Mouse (Mus musculus) lung, adult 2 months (tissue): ENCODE measurements around the gene Adipoq. TPM values are rescaled to one million over a fixed set of nuclear protein-coding genes. Genes with fewer than 3 reads are reported as not detected.

Experiments used
- DNase-seq: peaks from one replicate; pipeline ENCODE4 v3.0.0; 2022
- H3K4me1 ChIP-seq: fragments of 200-500 bp; 2 replicates; pipeline ENCODE4 v1.6.1; 2011; ENCODE audit warnings: low read length; ENCODE audit not compliant: control insufficient read depth, insufficient read depth
- H3K4me3 ChIP-seq: fragments of 200-500 bp; replicated peaks from 2 replicates; pipeline ENCODE3; 2011; ENCODE audit warnings: low read depth, mild to moderate bottlenecking, control low read depth, low read length; ENCODE audit errors: extremely low read depth
- CTCF ChIP-seq: fragments of 200-500 bp; IDR thresholded peaks from 2 replicates; pipeline ENCODE4 v1.5.1; 2011; ENCODE audit warnings: mild to moderate bottlenecking, low read length, control low read depth; ENCODE audit not compliant: insufficient read depth
- POLR2A ChIP-seq: fragments of 200-500 bp; IDR thresholded peaks from 2 replicates; pipeline ENCODE4 v1.6.1; 2011; ENCODE audit warnings: low read depth, mild to moderate bottlenecking, control low read depth, low read length, borderline replicate concordance; ENCODE audit errors: extremely low read depth
- WGBS: fragments of 180-500 bp; shearing (Covaris S2); methylation state at CpG from one replicate; pipeline ENCODE4 v1.1.7; 2018; 5-methylcytosine and 5-hydroxymethylcytosine counted together
- polyA plus RNA-seq: library from polyadenylated mRNA; depleted of rRNA; stranded (reverse); fragments of >200 nt; gene quantifications from 2 replicates; pipeline ENCODE4 v1.2.3, GENCODE M21; 2012

The Adipoq gene
- polyA plus RNA-seq, 1 experiment = 19.3 TPM

- no peak for DNase-seq
- WGBS = 70% methylated on average over 7 of the region's 7 CpGs
- no peak overlapping the region for H3K4me3 ChIP-seq
- no peak for TF ChIP-seq CTCF
- TF ChIP-seq POLR2A = no peak
- H3K4me1 ChIP-seq = peaks cover 6% of the 10 kb centered on the region
Observed at GRCm38 (mm10) chr16:23106121-23106520, 40.2 kb upstream of the Adipoq start.

DNA sequence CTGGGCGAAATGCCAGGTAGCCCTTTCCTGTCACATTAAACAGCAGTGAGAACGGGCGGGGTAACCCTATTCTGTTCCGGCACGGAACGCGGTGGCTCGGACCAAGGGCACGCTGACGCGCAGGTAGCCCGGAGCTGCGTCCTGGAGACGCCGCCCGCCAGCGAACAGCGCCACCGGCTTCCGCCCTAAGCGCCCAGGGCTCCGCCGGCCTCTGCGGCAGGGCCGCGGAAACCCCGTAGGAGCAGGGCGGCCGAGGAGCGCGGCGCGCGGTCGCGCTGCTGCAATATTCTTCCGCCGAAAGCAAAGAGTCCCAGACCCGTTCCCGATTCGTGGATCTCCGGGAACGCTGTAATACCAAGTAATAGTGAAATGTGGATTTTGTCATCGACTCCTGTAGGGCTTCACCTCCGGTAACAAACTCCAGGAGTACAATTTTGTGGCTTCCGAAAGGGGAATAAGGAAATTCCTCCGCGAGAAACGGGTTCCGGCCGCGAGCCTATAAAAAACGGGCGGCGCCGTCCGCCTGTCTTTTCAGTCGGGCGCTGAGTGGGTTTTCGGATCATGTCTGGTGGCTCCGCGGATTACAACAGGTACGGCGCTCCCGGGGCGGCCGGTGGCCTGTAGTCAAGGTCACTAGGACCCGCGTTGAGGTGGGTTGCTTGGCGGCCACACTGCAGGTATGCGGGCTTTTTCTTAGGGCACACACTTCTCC lies 38.9 kb upstream of the Adipoq start, which contains the start of gene Eif4a2:
Gene Eif4a2, plus strand, starts transcription at position 214 of the 712 bp plus-strand sequence.
- Histone ChIP-seq H3K4me1 (peaks cover 9% of the 10 kb centered on the region), H3K4me3 (peak within 1 kb of the TSS; percentile 100)
- TF ChIP-seq POLR2A (peak; percentile 99), CTCF (no peak)
- DNase-seq = peak; percentile 93
- WGBS = under 1% methylated on average over 71 of the region's 71 CpGs

GRCm38 (mm10) chr16:23107946-23108759 lies 38.2 kb upstream of the Adipoq start:
- H3K4me3 ChIP-seq = peak overlapping the region; percentile 100
- DNase-seq = peak; percentile 83
- peaks cover 9% of the 10 kb centered on the region for H3K4me1 ChIP-seq
- peak; percentile 98 for TF ChIP-seq POLR2A
- no peak for TF ChIP-seq CTCF
- under 1% methylated on average over 52 of the region's 52 CpGs for WGBS

GRCm38 (mm10) chr16:23108943-23109342 lies 37.4 kb upstream of the Adipoq start:
- peaks cover 9% of the 10 kb centered on the region for H3K4me1 ChIP-seq
- WGBS = 5% methylated on average over 5 of the region's 5 CpGs
- no peak for DNase-seq
- no peak for TF ChIP-seq CTCF
- no peak for TF ChIP-seq POLR2A
- peak overlapping the region; percentile 100 for H3K4me3 ChIP-seq

DNA sequence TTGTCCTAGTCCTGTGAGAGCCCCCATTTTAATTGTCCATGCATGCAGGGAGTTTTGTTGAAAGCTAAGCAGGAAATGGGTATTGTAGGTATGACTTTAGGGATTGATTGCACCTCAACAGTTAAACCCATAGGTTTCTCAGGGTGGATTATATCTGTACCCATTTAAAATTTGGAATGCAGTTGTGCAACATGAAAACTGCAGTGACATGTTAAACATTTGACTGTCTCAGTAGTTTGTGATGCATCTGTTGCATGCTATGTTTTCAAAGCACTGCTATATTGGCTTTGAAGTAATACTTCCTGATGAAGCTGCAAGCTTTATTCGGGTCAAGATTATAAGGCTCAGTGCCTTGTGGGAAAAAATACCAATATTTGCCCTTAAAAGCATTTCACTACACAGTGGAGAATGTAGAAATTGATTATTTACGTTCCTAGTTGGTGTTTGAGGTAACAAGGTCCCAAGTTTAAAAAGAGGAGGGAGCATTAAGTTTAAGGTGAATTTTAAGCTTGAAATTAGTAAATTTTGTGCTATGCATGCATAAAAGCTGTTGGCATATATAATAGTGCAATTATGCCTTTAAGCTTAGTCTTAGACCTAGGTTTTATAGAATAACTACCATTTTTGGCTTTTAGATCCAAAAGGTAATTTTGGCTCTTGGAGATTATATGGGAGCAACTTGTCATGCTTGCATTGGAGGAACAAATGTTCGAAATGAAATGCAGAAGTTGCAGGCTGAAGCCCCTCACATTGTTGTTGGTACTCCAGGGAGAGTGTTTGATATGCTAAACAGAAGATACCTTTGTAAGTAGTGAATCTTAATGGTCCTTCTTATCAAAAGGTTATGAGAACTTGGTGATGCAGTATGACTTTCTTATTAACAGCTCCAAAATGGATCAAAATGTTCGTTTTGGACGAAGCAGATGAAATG lies 36.7 kb upstream of the Adipoq start:
- no peak for TF ChIP-seq CTCF
- TF ChIP-seq POLR2A = no peak
- DNase-seq = no peak
- WGBS = 26% methylated on average over 5 of the region's 5 CpGs
- peaks cover 9% of the 10 kb centered on the region for H3K4me1 ChIP-seq
- H3K4me3 ChIP-seq = no peak overlapping the region

DNA sequence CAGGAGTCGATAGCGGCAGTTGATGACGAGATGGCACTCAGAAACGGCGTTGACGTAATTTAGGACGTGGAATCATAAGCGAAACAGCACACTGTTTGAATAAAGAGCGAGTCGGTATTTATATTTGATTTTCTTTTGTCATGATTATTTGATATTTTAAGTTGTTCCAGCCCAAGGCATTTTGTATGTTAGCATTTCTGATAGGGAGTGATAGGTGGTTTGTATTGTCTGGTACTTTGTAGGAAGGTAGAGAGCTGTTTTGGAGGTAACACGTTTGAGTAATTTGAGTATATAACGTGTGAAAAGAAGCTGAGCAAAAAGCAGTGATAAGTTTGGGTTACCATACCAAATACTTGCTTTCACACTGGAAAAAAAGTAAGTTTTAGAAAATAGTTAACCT lies 34.0 kb upstream of the Adipoq start:
- Histone ChIP-seq H3K4me1 (peaks cover 9% of the 10 kb centered on the region), H3K4me3 (no peak overlapping the region)
- TF ChIP-seq CTCF (no peak), POLR2A (no peak)
- WGBS = 64% methylated on average over 12 of the region's 12 CpGs
- no peak for DNase-seq

- Histone ChIP-seq H3K4me3 (no peak overlapping the region), H3K4me1 (peaks cover 9% of the 10 kb centered on the region)
- TF ChIP-seq CTCF (no peak), POLR2A (no peak)
- WGBS = 33% methylated on average over 9 of the region's 9 CpGs
- no peak for DNase-seq
Observed at GRCm38 (mm10) chr16:23112861-23113435, 33.4 kb upstream of the Adipoq start.

DNA sequence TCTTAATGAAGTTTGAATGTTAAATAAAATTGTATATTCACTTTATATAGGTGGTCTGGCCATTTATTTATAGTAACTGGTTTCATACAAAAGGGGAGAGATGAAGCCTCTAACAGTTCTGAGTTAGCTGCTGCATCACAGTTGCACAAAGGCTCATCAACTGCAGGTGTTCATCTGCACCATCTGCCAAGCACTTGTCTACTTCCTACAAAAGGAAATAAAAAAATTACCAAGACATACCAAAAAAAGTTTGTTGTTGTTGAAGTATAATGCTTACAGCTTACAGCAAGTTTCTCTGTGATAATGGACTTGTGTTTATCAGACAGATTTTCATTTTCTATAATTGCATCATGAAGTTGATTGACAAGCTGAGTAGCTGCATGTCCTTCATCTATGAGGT lies 32.4 kb upstream of the Adipoq start:
- DNase-seq = no peak
- H3K4me1 ChIP-seq = peaks cover 9% of the 10 kb centered on the region
- no peak for TF ChIP-seq POLR2A
- H3K4me3 ChIP-seq = no peak overlapping the region
